Mouse (Mus musculus) heart, postnatal 14 days (tissue): Measurements from ENCODE around the gene Ube2n. TPM values are rescaled to one million over a fixed set of nuclear protein-coding genes. Genes with fewer than 3 reads are reported as not detected.

Experiments used
- DNase-seq, 2 experiments: peaks; one replicate each; pipeline ENCODE4 v3.0.0; 2021 to 2022
- intact Hi-C: fragments of 180-260 bp; cut with DNase I; formaldehyde crosslinking; loops from one replicate; pipeline ENCODE4 v1.15.1; 2025
- microRNA-seq, 2 experiments: library from miRNA; unstranded; fragments of <30 nt; microRNA quantifications; one replicate each; pipeline ENCODE4 v1.2.0; 2021 to 2022
- total RNA-seq, 2 experiments: library from RNA; stranded (reverse); gene quantifications; 2 replicates each; pipeline ENCODE4 v1.2.3; 2021

The Ube2n gene
- total RNA-seq, 2 experiments from 2014 or later: 96.8 to 101 TPM

DNA sequence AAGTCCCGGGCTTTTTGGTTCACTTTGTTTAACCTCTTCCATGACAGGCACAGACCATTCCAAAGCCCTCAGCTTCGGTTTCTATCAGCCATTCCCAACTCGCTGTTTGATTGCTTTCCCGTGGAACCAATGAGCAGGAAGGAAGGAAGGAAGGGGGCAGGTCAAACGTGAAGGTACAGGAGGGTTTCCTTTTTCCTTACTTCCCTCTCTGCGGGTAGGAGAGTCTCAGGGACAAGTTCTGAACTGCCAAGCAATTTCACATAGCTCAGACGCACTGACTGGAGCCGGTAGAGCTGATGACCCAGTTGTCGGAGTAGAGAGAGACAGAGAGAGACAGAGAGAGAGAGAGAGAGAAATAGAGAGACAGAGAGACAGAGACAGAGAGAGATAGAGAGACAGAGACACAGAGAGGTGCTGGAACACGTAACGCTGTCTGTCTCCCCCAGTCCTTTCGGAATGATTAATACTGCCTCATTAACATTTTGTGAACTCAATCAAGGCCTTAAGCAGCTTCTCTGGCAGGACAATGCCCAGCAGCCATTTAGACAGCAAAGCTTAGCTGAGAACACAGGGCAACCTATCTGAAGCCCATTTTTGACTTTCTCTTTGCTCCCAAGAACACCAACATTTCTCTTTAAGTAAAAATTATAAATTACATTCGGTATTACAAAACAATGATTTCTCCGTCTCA is 62.1 kb downstream of the Ube2n start:
- DNase-seq: no peak
- intact Hi-C loops: no loop called here

DNA sequence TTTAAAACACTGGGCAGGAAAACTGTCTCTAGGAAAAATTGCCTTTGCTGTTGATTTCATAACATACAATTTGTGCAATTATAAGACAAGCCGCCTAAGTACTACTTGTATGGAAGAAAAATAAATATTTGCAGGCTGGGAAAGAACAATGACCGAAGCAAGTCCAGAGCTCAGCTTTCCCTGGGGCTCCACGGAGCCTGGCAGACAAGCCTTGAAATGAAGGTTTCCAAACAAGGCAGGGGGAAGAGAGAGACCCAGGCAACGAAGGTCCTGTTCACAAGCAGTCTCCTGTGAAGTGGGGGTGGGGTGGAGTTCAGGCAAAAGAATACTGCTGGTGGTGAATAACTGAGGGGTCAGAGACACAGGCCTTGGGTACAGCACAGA is 62.6 kb downstream of the Ube2n start:
- intact Hi-C loops: no loop called here
- DNase-seq: no peak

GRCm38 (mm10) chr10:95585554-95585953 is 70.6 kb downstream of the Ube2n start:
- intact Hi-C loops: no loop called here

GRCm38 (mm10) chr10:95587509-95588220 is 72.7 kb downstream of the Ube2n start:
- DNase-seq: no peak
- intact Hi-C loops: no loop called here

More at GRCm38 (mm10) chr10:95585554-95585953, 70.6 kb downstream of the Ube2n start:
- DNase-seq: no peak

DNA sequence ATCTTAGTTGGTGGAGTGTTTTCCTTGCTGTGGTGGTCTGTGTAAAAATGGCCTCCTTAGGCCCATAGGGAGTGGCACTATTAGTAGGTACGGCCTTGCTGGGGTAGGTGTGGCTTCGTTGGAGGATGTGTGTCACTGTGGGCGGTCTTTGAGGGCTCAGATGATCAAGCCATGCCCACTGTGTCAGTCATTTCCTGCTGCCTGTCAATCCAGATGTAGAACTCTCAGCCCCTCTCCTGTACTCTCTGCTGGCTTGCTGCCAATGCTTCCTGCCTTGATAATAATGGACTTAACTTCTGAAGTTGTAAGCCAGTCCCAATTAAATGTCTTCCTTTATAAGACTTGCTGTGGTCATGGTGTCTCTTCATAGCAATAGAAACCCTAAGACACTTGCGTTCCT is 74.3 kb downstream of the Ube2n start:
- intact Hi-C loops: no loop called here
- DNase-seq: no peak

DNA sequence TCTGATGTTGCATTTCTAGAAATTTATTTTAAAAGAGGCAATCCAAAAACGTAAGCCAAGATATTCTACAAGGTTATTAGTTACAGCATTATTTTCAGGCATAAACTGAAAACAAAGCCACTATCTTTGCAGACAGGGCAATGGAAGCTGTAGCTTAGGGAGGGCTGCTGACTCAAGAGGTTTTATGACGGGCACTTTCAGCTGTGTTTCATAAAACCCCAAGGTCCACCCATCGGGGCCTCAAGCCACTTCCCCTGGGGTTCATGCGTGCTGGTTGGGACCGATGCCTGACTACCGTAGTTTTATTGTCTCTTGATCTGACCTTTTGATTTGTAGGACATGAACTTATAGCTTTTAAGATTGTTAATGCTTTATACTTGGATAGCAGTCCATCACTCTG is 75.3 kb downstream of the Ube2n start:
- intact Hi-C loops: no loop called here
- DNase-seq: no peak

GRCm38 (mm10) chr10:95591257-95591656 is 76.3 kb downstream of the Ube2n start:
- intact Hi-C loops: no loop called here
- no peak for DNase-seq

DNA sequence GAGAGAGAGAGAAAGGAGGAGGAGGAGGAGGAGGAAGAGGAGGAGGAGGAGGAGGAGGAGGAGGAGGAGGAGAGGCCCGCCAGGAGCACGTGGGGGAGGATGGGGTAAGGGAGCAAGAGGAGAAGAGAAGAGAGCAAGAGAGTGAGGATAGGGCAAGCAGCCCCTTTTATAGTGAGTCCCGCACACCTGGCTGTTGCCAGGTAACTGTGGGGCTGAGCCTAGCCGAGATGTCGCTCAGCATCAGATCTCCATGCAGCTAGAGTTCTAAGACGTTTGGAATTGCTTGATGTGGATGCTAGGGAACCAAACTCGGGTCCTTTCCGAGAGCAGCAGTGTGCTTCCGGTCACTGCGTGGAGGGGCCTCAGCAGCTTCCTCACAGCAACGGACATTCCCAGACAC is 79.5 kb downstream of the Ube2n start:
- intact Hi-C loops: no loop called here
- no peak for DNase-seq

Small RNA genes lying within 50 kb of the gene (microRNA-seq; reads per million reads assigned to microRNA genes)
- 7.5 to 29.3 reads per million in 2 experiments for gene Mir3058

Other genes with a start within 250 kb of the Ube2n start
- gene Cradd, start 191.0 kb upstream of the Ube2n start, total RNA-seq: 10 to 100 TPM; 10.5 TPM
- gene Socs2, start 98.0 kb upstream of the Ube2n start, total RNA-seq: 10 to 100 TPM; 79.1 to 80.9 TPM
- 100 to 1,000 TPM; 369 to 371 TPM for gene Mrpl42, start 13.2 kb upstream of the Ube2n start, total RNA-seq
- gene Nudt4, start 49.0 kb downstream of the Ube2n start, total RNA-seq: 100 to 1,000 TPM; 270 to 280 TPM
- not detected for gene Anapc15-ps, start 158.3 kb downstream of the Ube2n start, total RNA-seq